ENCODE assay signal across 10 mouse cellular contexts in the genomic region with DNA sequence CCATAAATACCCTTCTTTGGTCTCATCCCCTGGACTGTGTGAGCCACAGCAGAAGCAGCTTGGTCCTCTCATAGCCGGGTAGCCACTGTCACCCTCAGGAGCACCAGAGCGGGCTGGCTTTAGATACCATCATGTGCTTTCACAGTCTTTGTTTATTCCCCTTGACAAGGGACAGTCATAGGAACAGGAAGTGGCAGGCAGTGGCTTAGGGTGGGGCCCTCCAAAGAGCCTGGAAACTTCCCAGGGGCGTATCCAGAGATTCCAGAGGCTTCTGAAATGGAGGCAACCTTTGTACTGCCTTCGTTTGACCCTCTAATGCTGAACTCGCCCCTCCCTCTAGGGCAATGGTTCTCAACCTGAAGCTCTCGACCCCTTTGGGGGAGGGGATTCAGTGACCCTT.
DNase-seq lines count a peak whose midpoint lies in the region; ATAC-seq and TF ChIP-seq lines count a peak whose summit lies in the region.
"Had no signal": no experiment of that assay in that cellular context is flagged by ENCODE, and none has a peak within 500 bp of the region (broad histone marks: within the 10 kb centered on the region; RNA-seq: fewer than 3 reads in every experiment).

No protein-coding gene starts in this region.

- DNase-seq in gastrocnemius, adult 2 months = peak; percentile 72
- DNase-seq in gastrocnemius, postnatal 4 days (ENCODE audit: low spot score in 2 of 2) = no peak
- peak; percentile 28 for DNase-seq in ES-CJ7 (ENCODE audit: low read depth, low spot score)
- DNase-seq in heart, postnatal 4 days = peak; percentile 49
- peak; percentile 72 for DNase-seq in lung, postnatal 14 days
- DNase-seq in thymus, postnatal 10 days (ENCODE audit: low spot score in 2 of 2) = no peak
- no peak for DNase-seq in cerebellum, adult 8-10 months
- DNase-seq: forebrain, postnatal 0 days had no signal

- H3K36me3 ChIP-seq in midbrain, embryonic 13.5 days = no peaks in the 10 kb centered on the region
- H3K36me3 ChIP-seq: limb, embryonic 12.5 days had no signal

- H3K9me3 ChIP-seq in midbrain, embryonic 13.5 days = no peaks in the 10 kb centered on the region
- H3K9me3 ChIP-seq: limb, embryonic 12.5 days had no signal

- TF ChIP-seq CTCF in gastrocnemius, adult 2 months (IDR thresholded peaks at IDR 0.05) = no peak

- H3K27me3 ChIP-seq in midbrain, embryonic 13.5 days = no peaks in the 10 kb centered on the region
- H3K27me3 ChIP-seq: limb, embryonic 12.5 days had no signal

- peak overlapping the region; percentile 86 for H3K27ac ChIP-seq in gastrocnemius, adult 2 months
- H3K27ac ChIP-seq in midbrain, embryonic 13.5 days = no peak overlapping the region
- H3K27ac ChIP-seq: limb, embryonic 12.5 days had no signal

- H3K9ac ChIP-seq in midbrain, embryonic 13.5 days (replicated peaks) = no peak overlapping the region
- H3K9ac ChIP-seq: forebrain, postnatal 0 days; limb, embryonic 12.5 days had no signal

- no peak for ATAC-seq in midbrain, embryonic 13.5 days
- ATAC-seq: forebrain, postnatal 0 days had no signal

- peaks cover 7% of the 10 kb centered on the region for H3K4me1 ChIP-seq in midbrain, embryonic 13.5 days (replicated peaks)

- no peak overlapping the region for H3K4me2 ChIP-seq in midbrain, embryonic 13.5 days (replicated peaks)
- H3K4me2 ChIP-seq: limb, embryonic 12.5 days had no signal

- intact Hi-C loops in gastrocnemius, adult 2 months (cut with DNase I) = loop anchor here (5.0 kb wide), 2 partner anchors 79 to 99 kb away; no protein-coding TSS in a partner anchor

- 78% methylated on average over 6 of the region's 6 CpGs for WGBS in midbrain, embryonic 13.5 days

- peak overlapping the region; percentile 1; the same call in 1 of the 2 replicates for H3K4me3 ChIP-seq in gastrocnemius, adult 2 months
- H3K4me3 ChIP-seq in midbrain, embryonic 13.5 days (replicated peaks) = no peak overlapping the region
- H3K4me3 ChIP-seq: limb, embryonic 12.5 days had no signal

Comparison
In these comparisons a context has a peak if more than half of its experiments do, and no peak if none do; other contexts are left out.
1. DNase-seq: peak in gastrocnemius, adult 2 months (single experiment), ES-CJ7 (single experiment), heart, postnatal 4 days (single experiment) and lung, postnatal 14 days (single experiment); none in gastrocnemius, postnatal 4 days (0 of 2), thymus, postnatal 10 days (0 of 2) and cerebellum, adult 8-10 months (single experiment).